Mouse (Mus musculus): ENCODE measurements around the gene Gm10188. TPM values are rescaled to one million over a fixed set of nuclear protein-coding genes. Genes with fewer than 3 reads are reported as not detected.
A peak's percentile ranks its signal among the peaks of the same experiment; 100 is the strongest.

Gm10188 gene
- polyA plus RNA-seq, 1 experiment from 2014 or later: not detected

DNA sequence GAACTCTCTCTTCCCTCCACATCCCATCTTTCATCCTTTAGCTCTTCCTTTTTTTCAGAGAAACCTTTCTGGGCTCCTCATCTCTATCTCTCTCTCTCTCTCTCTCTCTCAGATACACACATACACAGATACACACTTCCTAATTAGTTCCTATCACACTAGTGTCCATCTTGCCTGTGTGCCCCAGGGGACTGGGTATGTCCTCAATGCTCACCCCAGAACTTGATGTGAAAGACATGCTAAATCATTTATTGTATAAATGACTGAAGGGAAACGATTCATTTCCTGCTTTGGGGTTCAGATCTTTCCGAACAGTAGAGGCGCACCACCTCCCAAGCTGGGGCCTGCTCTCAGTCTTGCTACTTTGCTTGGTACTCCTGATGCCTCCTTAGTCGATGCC lies 40.3 kb downstream of the Gm10188 start:
- Histone ChIP-seq H3K9me3 (ENCODE audit: control insufficient read depth, low read length) (no peaks in the 10 kb centered on the region), H3K4me3 (ENCODE audit: low read depth, low read length) (no peak overlapping the region), H3K4me2 (ENCODE audit: low read depth, severe bottlenecking) (no peak overlapping the region), H3K36me3 (ENCODE audit: control insufficient read depth, insufficient read depth, low read length) (no peaks in the 10 kb centered on the region), H3K27me3 (ENCODE audit: control insufficient read depth, insufficient read depth, low read length) (peaks cover 18% of the 10 kb centered on the region), H3K4me1 (ENCODE audit: control insufficient read depth, insufficient read depth, low read length) (peaks cover 22% of the 10 kb centered on the region), H3K27ac (replicated peaks; ENCODE audit: low read depth, low read length) (no peak overlapping the region), H3K9ac (ENCODE audit: low read length) (no peak overlapping the region)
- DNase-seq (ENCODE audit: low spot score) (no peak), ATAC-seq (ENCODE audit: insufficient number of reproducible peaks, low FRiP score, low TSS enrichment, low read depth) (no peak)
- 55% methylated on average over 4 of the region's 4 CpGs for WGBS

DNA sequence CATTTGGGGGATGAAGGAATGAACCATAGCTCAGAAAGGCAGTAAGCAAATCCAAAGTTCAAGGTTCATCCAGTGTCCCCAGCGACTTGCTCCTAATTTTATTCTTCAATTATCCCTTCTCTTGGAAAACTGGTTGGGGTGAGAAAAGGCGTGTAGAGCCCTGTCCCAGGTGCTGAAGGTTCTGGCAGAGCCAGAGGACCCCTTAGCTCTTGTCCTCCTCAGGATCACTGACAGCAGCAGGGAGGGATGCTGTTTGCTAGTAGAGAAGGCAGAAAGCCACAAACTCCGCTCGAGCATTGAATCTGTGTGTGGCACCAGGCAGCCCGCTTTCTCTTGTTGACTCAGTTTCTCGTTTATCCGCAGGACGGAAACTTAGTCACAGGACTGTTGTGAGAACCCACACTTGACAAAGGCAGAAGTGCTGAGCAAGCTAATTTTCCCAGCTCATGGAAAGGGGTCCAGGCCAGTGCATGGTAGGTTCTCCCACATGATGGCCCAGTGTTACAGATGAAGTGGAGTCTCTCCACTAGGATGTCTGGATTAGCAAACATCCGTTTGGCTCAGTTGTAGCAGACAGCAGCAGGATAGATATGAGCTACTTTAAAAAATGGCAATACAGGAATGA lies 41.0 kb downstream of the Gm10188 start:
- Histone ChIP-seq H3K27ac (replicated peaks; ENCODE audit: low read depth, low read length) (no peak overlapping the region), H3K9me3 (ENCODE audit: control insufficient read depth, low read length) (no peaks in the 10 kb centered on the region), H3K9ac (ENCODE audit: low read length) (no peak overlapping the region), H3K4me1 (ENCODE audit: control insufficient read depth, insufficient read depth, low read length) (peaks cover 20% of the 10 kb centered on the region), H3K27me3 (ENCODE audit: control insufficient read depth, insufficient read depth, low read length) (peaks cover 18% of the 10 kb centered on the region), H3K36me3 (ENCODE audit: control insufficient read depth, insufficient read depth, low read length) (no peaks in the 10 kb centered on the region), H3K4me2 (ENCODE audit: low read depth, severe bottlenecking) (no peak overlapping the region), H3K4me3 (ENCODE audit: low read depth, low read length) (no peak overlapping the region)
- peak; percentile 64 for DNase-seq (ENCODE audit: low spot score)
- 40% methylated on average over 9 of the region's 9 CpGs for WGBS
- ATAC-seq (ENCODE audit: insufficient number of reproducible peaks, low FRiP score, low TSS enrichment, low read depth): no peak

DNA sequence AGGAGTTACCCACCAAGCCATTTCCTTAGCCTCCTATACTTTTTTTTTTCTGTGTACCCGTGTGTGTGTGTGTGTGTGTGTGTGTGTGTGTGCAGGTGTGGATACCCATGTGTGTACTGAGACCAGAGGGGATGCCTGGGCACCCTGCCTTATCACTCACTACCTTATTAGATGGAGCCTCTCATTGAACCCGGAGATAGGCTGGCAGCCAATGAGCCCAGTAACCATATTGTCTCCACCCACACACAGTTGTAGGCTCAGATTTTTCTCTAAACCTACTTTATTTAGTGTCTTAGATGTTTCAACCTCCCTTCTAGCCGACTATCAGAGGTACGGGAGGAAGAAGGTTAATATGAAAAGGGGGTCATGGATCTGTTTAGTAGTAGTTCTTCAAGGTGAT lies 43.3 kb downstream of the Gm10188 start:
- peaks cover 10% of the 10 kb centered on the region for H3K27me3 ChIP-seq (ENCODE audit: control insufficient read depth, insufficient read depth, low read length)
- no peak for DNase-seq (ENCODE audit: low spot score)
- ATAC-seq (ENCODE audit: insufficient number of reproducible peaks, low FRiP score, low TSS enrichment, low read depth): no peak

More for the DNA sequence above, 43.3 kb downstream of the Gm10188 start:
- Histone ChIP-seq H3K4me1 (ENCODE audit: control insufficient read depth, insufficient read depth, low read length) (peaks cover 5% of the 10 kb centered on the region; the same call in 1 of the 2 replicates), H3K9me3 (ENCODE audit: control insufficient read depth, low read length) (no peaks in the 10 kb centered on the region), H3K4me2 (ENCODE audit: low read depth, severe bottlenecking) (no peak overlapping the region), H3K27ac (replicated peaks; ENCODE audit: low read depth, low read length) (no peak overlapping the region), H3K9ac (ENCODE audit: low read length) (no peak overlapping the region), H3K36me3 (ENCODE audit: control insufficient read depth, insufficient read depth, low read length) (no peaks in the 10 kb centered on the region), H3K4me3 (ENCODE audit: low read depth, low read length) (no peak overlapping the region)
- 90% methylated on average over 4 of the region's 4 CpGs for WGBS

MicroRNAs encoded within 50 kb of the gene (microRNA counts, 519-probe panel; counts per million panel counts)
- microRNA mmu-miR-135b: 3,503 counts per million, percentile 47 among the panel's probes with 10 or more counts

Small RNA genes lying within 50 kb of the gene (microRNA-seq; reads per million reads assigned to microRNA genes)
- 1,709 reads per million, percentile 79 among the genes with 10 or more reads in this experiment for gene Mir135b

Other genes with a start within 250 kb of the Gm10188 start
- gene Elk4, start 222.2 kb downstream of the Gm10188 start, polyA plus RNA-seq (2014; fragmentation: Nextera tagmentation; extraction: Ambion mirVana): 17.1 and 20.8 TPM in 2 replicates
- gene Mfsd4a, start 161.7 kb downstream of the Gm10188 start, polyA plus RNA-seq (2014; fragmentation: Nextera tagmentation; extraction: Ambion mirVana): 8.6 and 10.6 TPM in 2 replicates
- 3.7 and 3.9 TPM in 2 replicates for gene Cdk18, start 90.1 kb downstream of the Gm10188 start, polyA plus RNA-seq (2014; fragmentation: Nextera tagmentation; extraction: Ambion mirVana)
- gene Lemd1, start 38.3 kb downstream of the Gm10188 start, polyA plus RNA-seq (2014; fragmentation: Nextera tagmentation; extraction: Ambion mirVana): 1.2 and 1.5 TPM in 2 replicates
- gene AC124108.1, start 38.3 kb downstream of the Gm10188 start, polyA plus RNA-seq (2014; fragmentation: Nextera tagmentation; extraction: Ambion mirVana): 0.87 and 1.1 TPM in 2 replicates
- 0.07 TPM in 1 of 2 replicates, not detected in the other for gene Klhdc8a, start 68.9 kb upstream of the Gm10188 start, polyA plus RNA-seq (2014; fragmentation: Nextera tagmentation; extraction: Ambion mirVana)
- 0.56 and 1.2 TPM in 2 replicates for gene Nuak2, start 86.4 kb upstream of the Gm10188 start, polyA plus RNA-seq (2014; fragmentation: Nextera tagmentation; extraction: Ambion mirVana)
- 6.1 and 7.3 TPM in 2 replicates for gene Tmcc2, start 161.5 kb upstream of the Gm10188 start, polyA plus RNA-seq (2014; fragmentation: Nextera tagmentation; extraction: Ambion mirVana)
- 15.2 and 18.7 TPM in 2 replicates for gene Dstyk, start 187.8 kb upstream of the Gm10188 start, polyA plus RNA-seq (2014; fragmentation: Nextera tagmentation; extraction: Ambion mirVana)
- 64.7 and 66.9 TPM in 2 replicates for gene Rbbp5, start 247.6 kb upstream of the Gm10188 start, polyA plus RNA-seq (2014; fragmentation: Nextera tagmentation; extraction: Ambion mirVana)

All from limb, embryonic 11.5 days (tissue).